Mouse (Mus musculus) heart, postnatal 0 days (tissue): Measurements from ENCODE around the gene Grn. TPM values are rescaled to one million over a fixed set of nuclear protein-coding genes. Genes with fewer than 3 reads are reported as not detected.

Source experiments
- ATAC-seq: fragments of 200-750 bp; cut with Nextera tagmentation; 2 replicates; pipeline ENCODE4 v1.8.0; 2017; ENCODE audit warnings: low read depth, moderate number of reproducible peaks, moderate library complexity; ENCODE audit not compliant: insufficient read depth
- DNase-seq: peaks from one replicate; pipeline ENCODE4 v3.0.0-alpha.2; 2016; ENCODE audit warnings: low spot score
- H3K27ac ChIP-seq: fragments of 300-500 bp; sonication (generic); 2 replicates; pipeline ENCODE4 v1.5.1; 2014; ENCODE audit warnings: low read depth, mild to moderate bottlenecking
- H3K27me3 ChIP-seq: fragments of 300-500 bp; sonication (generic); 2 replicates; pipeline ENCODE4 v1.6.1; 2014; ENCODE audit warnings: low read length, mixed read lengths; ENCODE audit not compliant: control insufficient read depth, insufficient read depth
- H3K36me3 ChIP-seq: fragments of 300-500 bp; sonication (generic); replicated peaks from 2 replicates; pipeline ENCODE4 v1.6.1; 2014; ENCODE audit warnings: low read length, mixed read lengths; ENCODE audit not compliant: control insufficient read depth, insufficient read depth
- H3K4me1 ChIP-seq: fragments of 300-500 bp; sonication (generic); 2 replicates; pipeline ENCODE4 v1.6.1; 2014; ENCODE audit warnings: antibody characterized with exemption; ENCODE audit not compliant: control insufficient read depth, insufficient read depth
- H3K4me2 ChIP-seq: fragments of 300-500 bp; sonication (generic); 2 replicates; pipeline ENCODE4 v1.6.1; 2014; ENCODE audit warnings: low read depth, mild to moderate bottlenecking, low read length, moderate library complexity
- H3K4me3 ChIP-seq: fragments of 300-500 bp; sonication (generic); 2 replicates; pipeline ENCODE4 v1.5.1; 2014; ENCODE audit warnings: low read depth, low read length
- H3K9ac ChIP-seq: fragments of 300-500 bp; sonication (generic); replicated peaks from 2 replicates; pipeline ENCODE4 v1.6.1; 2014; ENCODE audit warnings: low read depth, low read length, mixed read lengths
- H3K9me3 ChIP-seq: fragments of 300-500 bp; sonication (generic); replicated peaks from 2 replicates; pipeline ENCODE4 v1.6.1; 2016; ENCODE audit warnings: low read length; ENCODE audit not compliant: control insufficient read depth
- CTCF ChIP-seq: IDR thresholded peaks from 2 replicates; pipeline ENCODE4 v1.5.1; 2016; ENCODE audit warnings: antibody characterized with exemption, control low read depth, low read depth
- EP300 ChIP-seq: IDR thresholded peaks from 2 replicates; pipeline ENCODE4 v1.6.1; 2016; ENCODE audit warnings: antibody characterized with exemption, low read depth
- WGBS: fragments of 180-500 bp; shearing (Covaris S2); extraction: QIAGEN DNeasy Blood & Tissue Kit; methylation state at CpG from one replicate; pipeline ENCODE4 v1.1.7; 2014; 5-methylcytosine and 5-hydroxymethylcytosine counted together
- polyA plus RNA-seq: library from polyadenylated mRNA; unstranded; fragments of >200 nt; fragmentation: Nextera tagmentation; extraction: Ambion mirVana; gene quantifications from 2 replicates; pipeline ENCODE4 v1.2.1, GENCODE M21; 2015
- total RNA-seq: library from RNA; depleted of rRNA; stranded (reverse); fragments of >200 nt; gene quantifications from 2 replicates; pipeline ENCODE4 v1.2.3, GENCODE M21; 2014; ENCODE audit warnings: low replicate concordance

Grn gene
- total and polyA plus RNA-seq, 2 experiments from 2014 or later, result 134 to 176 TPM

- Histone ChIP-seq H3K4me1 (peaks cover 19% of the 10 kb centered on the region), H3K9me3 (no peaks in the 10 kb centered on the region), H3K4me3 (peak overlapping the region; percentile 36), H3K4me2 (peak overlapping the region; percentile 70), H3K27me3 (peaks cover 32% of the 10 kb centered on the region), H3K36me3 (no peaks in the 10 kb centered on the region), H3K9ac (no peak overlapping the region), H3K27ac (no peak overlapping the region)
- WGBS, result 7% methylated on average over 17 of the region's 17 CpGs
- ATAC-seq (no peak), DNase-seq (no peak)
- no peak for TF ChIP-seq CTCF
Measured at GRCm38 (mm10) chr11:102393719-102394420, 36.2 kb upstream of the Grn start.

GRCm38 (mm10) chr11:102394421-102395124 is 35.5 kb upstream of the Grn start:
- H3K4me1 ChIP-seq, result peaks cover 19% of the 10 kb centered on the region
- 77% methylated on average over 9 of the region's 9 CpGs for WGBS
- H3K4me2 ChIP-seq, result no peak overlapping the region
- no peak overlapping the region for H3K4me3 ChIP-seq
- H3K27me3 ChIP-seq, result peaks cover 39% of the 10 kb centered on the region
- TF ChIP-seq CTCF, result no peak
- no peak for TF ChIP-seq EP300
- DNase-seq (no peak), ATAC-seq (no peak)
- no peak overlapping the region for H3K9ac ChIP-seq
- H3K9me3 ChIP-seq, result no peaks in the 10 kb centered on the region
- no peak overlapping the region for H3K27ac ChIP-seq
- no peaks in the 10 kb centered on the region for H3K36me3 ChIP-seq

GRCm38 (mm10) chr11:102395250-102395649 is 34.9 kb upstream of the Grn start:
- H3K9ac ChIP-seq, result no peak overlapping the region
- no peak overlapping the region for H3K4me3 ChIP-seq
- H3K4me2 ChIP-seq, result no peak overlapping the region
- WGBS, result 5% methylated on average over 5 of the region's 5 CpGs
- H3K4me1 ChIP-seq, result peaks cover 19% of the 10 kb centered on the region
- no peaks in the 10 kb centered on the region for H3K9me3 ChIP-seq
- H3K27me3 ChIP-seq, result peaks cover 45% of the 10 kb centered on the region
- DNase-seq, result no peak
- no peaks in the 10 kb centered on the region for H3K36me3 ChIP-seq
- TF ChIP-seq CTCF (no peak), EP300 (no peak)
- no peak overlapping the region for H3K27ac ChIP-seq
- ATAC-seq, result no peak

- Histone ChIP-seq H3K27ac (no peak overlapping the region), H3K27me3 (peaks cover 53% of the 10 kb centered on the region), H3K9ac (no peak overlapping the region), H3K4me3 (no peak overlapping the region), H3K36me3 (no peaks in the 10 kb centered on the region), H3K4me2 (no peak overlapping the region), H3K9me3 (no peaks in the 10 kb centered on the region), H3K4me1 (peaks cover 19% of the 10 kb centered on the region)
- ATAC-seq (no peak), DNase-seq (no peak)
- TF ChIP-seq CTCF (no peak), EP300 (no peak)
- WGBS, result 55% methylated on average over 6 of the region's 6 CpGs
Measured at GRCm38 (mm10) chr11:102396263-102396662, 33.9 kb upstream of the Grn start.

GRCm38 (mm10) chr11:102396671-102397141 is 33.4 kb upstream of the Grn start:
- H3K27ac ChIP-seq, result no peak overlapping the region
- H3K9ac ChIP-seq, result no peak overlapping the region
- ATAC-seq (no peak), DNase-seq (no peak)
- peaks cover 53% of the 10 kb centered on the region for H3K27me3 ChIP-seq
- H3K4me1 ChIP-seq, result peaks cover 19% of the 10 kb centered on the region
- H3K4me2 ChIP-seq, result no peak overlapping the region
- 75% methylated on average over 7 of the region's 7 CpGs for WGBS
- H3K9me3 ChIP-seq, result no peaks in the 10 kb centered on the region
- H3K36me3 ChIP-seq, result no peaks in the 10 kb centered on the region
- H3K4me3 ChIP-seq, result no peak overlapping the region
- TF ChIP-seq CTCF, result no peak
- TF ChIP-seq EP300, result no peak
